Mouse (Mus musculus): Measurements from ENCODE around the gene BC067074. TPM values are rescaled to one million over a fixed set of nuclear protein-coding genes. Genes with fewer than 3 reads are reported as not detected.
A peak's percentile ranks its signal among the peaks of the same experiment; 100 is the strongest.
"Not testable (repeated sequence)": the region's sequence is repeated elsewhere in the genome, so short reads cannot be mapped to it uniquely, and the experiment has no call there.

BC067074 gene
- total RNA-seq, 4 experiments from 2014 or later, result 1.7 to 2.4 (median 2.3) TPM

DNA sequence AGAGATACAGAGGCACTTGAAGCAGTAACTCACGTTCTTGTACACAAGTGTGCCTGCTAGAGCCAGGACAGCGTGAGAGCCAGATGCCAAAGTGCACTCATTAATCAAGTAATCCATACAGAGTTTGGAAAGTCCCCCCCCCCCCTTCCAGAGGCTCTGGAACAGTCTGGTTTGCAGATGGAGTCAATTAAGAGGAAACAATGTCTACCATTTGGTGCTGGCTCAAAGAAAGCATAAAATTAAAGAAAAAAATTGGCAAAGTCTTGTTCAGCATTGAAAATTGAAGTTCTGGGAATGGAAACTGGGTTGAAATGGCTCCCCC is 81.1 kb downstream of the BC067074 start:
- no peak for DNase-seq (ENCODE audit: low spot score in 2 of 2)

GRCm38 (mm10) chr13:113377631-113378030 is 84.7 kb downstream of the BC067074 start:
- DNase-seq (ENCODE audit: low spot score in 2 of 2), result no peak

DNA sequence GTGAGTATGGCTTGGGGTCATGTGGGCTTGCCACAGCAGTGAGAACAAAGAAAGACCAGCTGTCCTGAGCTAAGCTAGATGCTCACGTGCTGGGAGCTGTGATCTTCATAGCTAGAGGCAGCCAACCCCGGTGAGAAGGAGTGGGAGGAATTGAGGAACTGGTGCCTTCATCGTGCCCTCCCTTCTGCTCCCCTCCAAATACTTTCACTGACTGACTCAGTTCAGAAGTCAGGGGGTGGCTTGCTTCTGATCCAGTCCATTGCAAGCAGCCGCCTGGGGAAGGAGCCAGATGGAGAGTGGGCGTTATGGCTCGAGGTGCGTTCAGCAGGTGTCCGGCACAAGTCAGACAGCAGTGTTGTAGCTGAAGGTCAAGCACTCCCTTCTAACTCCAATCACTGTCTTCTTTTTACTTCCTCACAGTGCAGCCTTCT is 86.0 kb downstream of the BC067074 start:
- peak in 1 of 2 experiments; percentile 68 for DNase-seq (ENCODE audit: low spot score in 2 of 2)

- DNase-seq (ENCODE audit: low spot score in 2 of 2), result no peak
Observed at GRCm38 (mm10) chr13:113379766-113380309, 86.9 kb downstream of the BC067074 start.

GRCm38 (mm10) chr13:113381710-113382109 is 88.8 kb downstream of the BC067074 start:
- DNase-seq (ENCODE audit: low spot score in 2 of 2), result no peak

DNA sequence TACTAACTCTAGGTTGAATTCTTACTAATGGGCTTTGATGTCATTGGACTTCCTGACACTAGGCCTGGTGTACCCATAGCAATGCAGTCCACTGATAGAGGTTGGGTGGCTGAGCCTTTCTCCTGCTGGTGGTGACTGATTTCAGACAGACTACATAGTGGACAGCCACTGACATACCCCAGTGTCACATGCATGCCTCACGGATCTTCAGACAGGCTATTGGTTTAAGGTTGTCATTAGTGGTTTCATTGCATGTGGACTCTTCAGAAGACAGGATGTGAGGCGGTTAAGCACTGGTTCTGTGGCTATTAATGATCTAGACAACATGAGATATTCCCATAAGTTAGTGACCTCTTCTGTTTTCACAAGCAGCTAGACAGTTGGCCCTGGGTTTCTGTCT is 89.2 kb downstream of the BC067074 start:
- DNase-seq (ENCODE audit: low spot score in 2 of 2), result no peak

DNA sequence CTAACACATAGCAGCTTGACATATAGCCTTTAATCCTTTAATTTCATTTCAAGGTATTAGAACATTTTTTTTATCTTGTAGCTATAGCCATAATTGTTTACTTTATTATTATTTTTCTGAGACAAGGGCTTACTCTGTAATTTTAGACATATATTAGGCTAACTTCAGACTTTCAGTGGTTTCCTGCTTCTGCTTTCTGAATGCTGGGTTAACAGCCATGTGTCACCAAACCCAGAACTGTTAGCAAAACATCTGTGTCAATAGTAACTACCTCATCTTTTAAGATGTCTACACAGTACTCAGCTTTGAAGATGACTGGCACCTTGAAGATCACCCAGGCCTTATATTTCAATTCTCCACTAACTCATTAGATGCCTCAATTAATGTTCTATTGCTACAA is 89.8 kb downstream of the BC067074 start:
- not testable (repeated sequence) for DNase-seq (ENCODE audit: low spot score in 2 of 2)

DNA sequence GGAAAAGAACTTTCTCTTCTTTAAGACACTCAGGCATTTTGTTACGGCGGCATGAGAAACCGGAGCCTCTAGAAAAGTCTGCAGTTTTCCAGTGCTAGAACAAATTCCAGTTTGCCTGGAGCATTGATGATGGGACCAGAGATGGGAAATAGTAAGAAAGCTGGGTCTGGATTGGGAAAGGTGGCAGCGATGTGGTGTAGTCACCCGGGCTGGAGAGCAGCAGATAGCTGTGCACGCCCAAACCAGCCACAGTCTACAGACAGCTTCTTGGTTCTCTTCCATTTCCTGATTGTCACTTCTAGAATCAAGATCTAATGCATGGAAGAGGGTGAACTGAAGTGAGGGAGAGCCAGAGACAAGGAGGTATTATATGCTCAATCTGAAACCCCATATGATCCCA is 100.4 kb downstream of the BC067074 start:
- no peak for DNase-seq (ENCODE audit: low spot score in 2 of 2)

DNA sequence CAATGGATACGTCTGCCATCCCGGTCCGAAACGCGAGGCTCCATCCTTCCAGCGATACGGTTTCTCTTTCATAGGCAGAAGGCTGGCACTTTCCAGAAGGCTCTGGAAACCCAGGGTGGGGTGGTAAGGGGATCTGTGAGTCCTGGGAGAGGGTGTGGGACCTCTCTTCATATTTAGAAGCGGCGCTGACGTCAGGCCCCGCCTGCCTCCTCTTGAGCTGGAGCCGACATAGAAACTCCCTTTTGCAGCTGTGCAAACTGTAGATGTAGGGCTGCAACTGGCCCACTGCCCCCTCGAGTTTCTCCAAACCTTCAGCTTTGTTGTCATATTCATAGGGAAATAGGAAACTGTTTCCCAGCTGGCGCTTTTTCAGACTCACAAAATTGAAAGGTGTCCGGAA is 101.6 kb downstream of the BC067074 start:
- no peak for DNase-seq (ENCODE audit: low spot score in 2 of 2)

GRCm38 (mm10) chr13:113397006-113397520 is 104.1 kb downstream of the BC067074 start:
- no peak for DNase-seq (ENCODE audit: low spot score in 2 of 2)

DNA sequence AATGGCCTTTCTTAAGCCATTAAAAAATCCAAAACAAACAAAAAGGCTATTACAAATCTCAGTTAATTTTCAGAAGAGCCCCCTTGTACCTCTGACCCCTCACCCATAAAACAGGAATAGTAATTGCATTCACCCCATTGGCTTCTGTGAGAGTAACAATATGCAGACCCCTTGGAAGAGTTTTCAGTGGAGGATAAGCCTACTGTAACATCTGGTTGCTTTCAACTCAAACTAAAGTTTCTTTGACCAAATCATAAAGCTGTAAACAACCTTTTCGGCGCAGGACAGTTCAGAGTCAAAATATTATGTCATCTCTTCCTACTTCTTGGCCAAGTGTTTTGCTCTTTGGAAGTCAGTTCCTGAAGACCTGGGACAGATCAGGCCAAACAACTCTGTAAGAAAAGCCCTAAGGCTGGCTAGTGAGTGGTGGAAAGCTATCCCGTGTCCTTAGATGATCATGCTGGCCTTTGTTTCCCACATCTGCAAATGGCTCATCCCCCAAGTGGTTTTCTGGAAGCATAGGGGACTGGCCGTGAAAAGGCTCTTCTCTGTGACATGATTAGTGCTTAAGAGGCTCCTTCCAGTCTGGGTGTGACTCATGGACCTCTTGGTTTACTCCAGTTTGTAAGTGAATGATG is 108.5 kb downstream of the BC067074 start:
- DNase-seq (ENCODE audit: low spot score in 2 of 2), result no peak

GRCm38 (mm10) chr13:113403706-113404105 is 110.7 kb downstream of the BC067074 start:
- DNase-seq (ENCODE audit: low spot score in 2 of 2), result no peak

GRCm38 (mm10) chr13:113404172-113404571 is 111.2 kb downstream of the BC067074 start:
- DNase-seq (ENCODE audit: low spot score in 2 of 2), result no peak

DNA sequence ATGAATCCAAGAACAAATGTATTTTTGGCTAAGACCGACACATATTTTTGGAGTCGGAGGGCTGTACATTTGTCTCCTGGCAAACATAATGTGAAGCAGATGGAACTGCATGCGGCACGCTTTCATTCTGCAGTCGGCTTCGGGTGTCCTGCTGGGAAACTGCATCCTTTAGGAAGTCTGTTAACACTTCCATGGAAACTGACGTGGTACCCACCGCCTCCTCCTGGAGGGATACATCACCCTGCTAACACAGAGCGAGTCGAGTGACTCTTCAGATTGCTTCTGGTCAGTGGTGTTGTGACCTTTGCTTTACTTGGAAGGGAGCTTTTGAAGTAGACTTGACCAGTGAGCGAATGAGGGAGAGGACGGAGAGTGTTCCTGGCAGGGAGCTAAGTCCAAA is 117.0 kb downstream of the BC067074 start:
- DNase-seq (ENCODE audit: low spot score in 2 of 2), result peak; percentile 12 to 69

DNA sequence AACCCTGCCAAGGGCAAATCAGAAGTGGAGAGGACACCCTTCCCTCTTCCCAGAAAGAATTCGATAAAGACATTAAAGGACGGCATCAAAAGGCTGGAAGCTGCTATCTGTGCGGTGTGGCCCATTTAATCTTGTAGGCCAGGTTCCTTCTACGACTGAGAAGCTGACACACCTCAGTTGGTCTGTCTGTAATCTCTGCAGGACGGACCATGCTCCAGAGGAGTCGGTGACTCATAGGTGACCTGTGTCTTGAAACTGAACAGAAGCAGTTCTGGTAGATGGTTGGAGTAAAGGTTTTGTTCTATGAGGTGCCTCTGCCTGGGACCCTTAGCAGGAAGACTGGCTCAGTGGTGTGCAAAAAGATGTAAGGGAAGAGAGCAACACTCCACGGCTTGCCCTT is 122.6 kb downstream of the BC067074 start:
- no peak for DNase-seq (ENCODE audit: low spot score in 2 of 2)

DNA sequence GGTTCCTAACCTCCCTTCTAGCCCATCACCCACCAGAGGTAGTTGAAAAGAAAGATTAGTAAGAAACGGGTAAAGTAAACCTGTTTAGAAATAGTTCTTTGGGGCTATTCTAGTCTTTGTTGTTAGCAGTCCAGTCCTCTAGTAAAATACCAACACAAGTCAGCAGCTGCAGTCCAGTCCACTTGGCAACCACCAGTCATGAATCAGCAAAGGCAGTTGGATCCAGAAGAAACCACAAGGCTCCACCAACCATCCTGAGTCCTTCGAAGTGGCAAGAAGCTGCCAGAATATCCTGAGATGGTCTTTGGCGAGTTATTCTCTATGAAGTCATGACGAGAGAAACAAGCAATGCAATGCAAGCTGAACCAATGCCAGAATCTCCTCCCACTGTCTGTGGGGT is 124.0 kb downstream of the BC067074 start:
- DNase-seq (ENCODE audit: low spot score in 2 of 2), result no peak

- peak in 1 of 2 experiments; percentile 24 for DNase-seq (ENCODE audit: low spot score in 2 of 2)
Observed at GRCm38 (mm10) chr13:113417757-113418483, 125.0 kb downstream of the BC067074 start.

- no peak for DNase-seq (ENCODE audit: low spot score in 2 of 2)
Observed at GRCm38 (mm10) chr13:113418632-113419031, 125.7 kb downstream of the BC067074 start.

DNA sequence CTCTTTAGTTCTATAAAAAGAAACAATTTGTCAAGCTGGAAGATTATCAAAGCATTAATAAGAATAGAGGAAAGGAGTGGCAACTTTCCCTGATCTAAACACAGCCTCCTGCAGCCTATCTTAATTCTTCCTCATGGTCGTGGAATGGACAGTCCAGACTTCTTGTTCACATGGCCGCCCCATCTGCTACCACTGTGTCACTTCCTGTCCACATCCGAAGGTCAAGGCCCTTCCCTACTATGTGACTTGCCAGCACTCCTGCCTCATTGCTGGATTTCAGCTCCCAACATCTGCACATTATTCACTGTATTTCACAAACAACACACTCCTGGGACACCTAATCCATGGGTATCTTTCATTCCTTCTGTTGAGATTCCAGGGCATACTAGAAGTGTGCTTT is 128.5 kb downstream of the BC067074 start:
- no peak for DNase-seq (ENCODE audit: low spot score in 2 of 2)

DNA sequence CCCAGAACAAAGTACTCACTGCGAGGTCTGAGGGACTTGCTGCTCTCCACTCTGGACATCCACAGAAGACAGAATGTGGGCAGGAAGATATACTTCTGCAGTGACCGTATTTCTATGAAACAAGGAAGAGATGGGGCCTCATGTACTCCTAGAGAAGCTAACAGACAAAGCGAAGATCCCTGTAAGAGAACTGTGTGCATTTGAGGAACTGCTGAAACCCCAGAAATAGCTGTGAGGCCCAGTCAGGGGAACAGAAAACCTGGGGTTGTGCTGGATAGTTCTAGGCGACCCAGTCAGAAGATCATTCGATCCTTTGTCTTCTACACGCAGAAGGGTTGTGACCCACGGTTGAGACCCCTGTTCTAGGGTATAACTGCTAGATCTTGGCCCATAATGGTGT is 130.9 kb downstream of the BC067074 start:
- DNase-seq (ENCODE audit: low spot score in 2 of 2), result no peak

DNA sequence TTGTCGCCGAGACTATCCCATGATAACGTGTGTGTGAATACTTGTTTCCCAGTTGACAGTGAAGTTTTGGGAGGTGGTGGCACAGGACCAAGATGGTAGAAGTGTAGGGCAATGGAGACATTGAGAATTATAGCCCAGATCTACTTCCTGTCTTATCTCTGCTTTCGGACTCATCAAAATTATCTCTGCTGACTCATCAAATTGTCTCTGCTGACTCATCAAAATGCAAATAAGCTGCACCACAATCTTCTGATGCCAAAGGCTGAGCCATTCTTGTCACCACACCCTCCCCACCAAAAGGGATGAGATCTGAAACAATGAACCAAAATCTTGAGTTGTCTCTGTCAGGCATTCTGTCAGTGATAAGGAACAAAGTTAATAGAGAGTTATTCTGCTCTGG is 132.9 kb downstream of the BC067074 start:
- no peak for DNase-seq (ENCODE audit: low spot score in 2 of 2)

Data from left cerebral cortex, adult 8-10 months (tissue).